Mouse (Mus musculus): ENCODE results near the gene Drc3.
A peak's percentile ranks its signal among the peaks of the same experiment; 100 is the strongest.

The Drc3 gene

DNA sequence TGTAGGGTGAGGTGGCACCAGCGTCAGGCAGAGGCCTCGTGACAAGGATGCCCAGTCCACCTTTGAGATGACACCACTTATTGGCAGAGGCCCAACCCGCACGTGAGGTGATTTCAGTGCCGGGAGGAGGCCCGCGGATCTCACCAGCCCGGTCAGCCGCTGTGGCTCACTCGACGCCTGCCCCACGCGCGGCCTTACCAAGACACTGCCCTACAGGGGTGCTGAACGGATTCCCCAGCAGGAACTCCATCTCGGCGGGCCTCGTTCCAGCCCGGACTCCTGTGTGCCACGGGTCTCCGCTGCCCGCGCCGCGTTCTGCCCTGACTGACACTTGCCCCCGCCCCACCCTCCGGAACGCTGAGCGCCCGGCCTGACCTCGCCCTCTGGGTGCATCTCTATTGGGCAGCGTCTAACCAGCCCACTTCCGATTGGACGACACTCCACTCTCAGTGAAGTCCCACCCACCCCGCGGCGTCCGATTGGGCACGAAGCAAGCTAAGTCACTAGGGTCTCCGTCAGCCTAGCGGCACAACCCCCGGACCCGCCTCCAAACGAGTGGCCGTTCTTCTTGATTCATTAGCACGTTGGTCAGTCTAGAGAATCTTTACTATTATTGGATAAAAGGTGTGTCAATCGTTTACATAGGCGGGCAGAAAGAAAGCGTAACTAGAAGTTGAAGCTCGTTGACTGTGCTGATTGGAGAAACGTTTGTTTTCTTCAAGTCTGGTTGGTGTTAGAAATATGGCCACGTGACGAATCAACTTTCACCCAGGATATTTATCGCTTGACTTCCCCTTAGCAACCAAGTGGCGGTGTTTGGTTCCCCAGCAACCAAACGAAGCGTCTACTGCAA, at the start of gene Drc3, which contains the start of gene Tom1l2:
Gene Drc3, plus strand, starts transcription at position 771 of the 853 bp plus-strand sequence.
Gene Tom1l2, minus strand, starts transcription at position 347 of the 853 bp plus-strand sequence.
- peak; percentile 100 for DNase-seq (ENCODE audit: low spot score)

DNA sequence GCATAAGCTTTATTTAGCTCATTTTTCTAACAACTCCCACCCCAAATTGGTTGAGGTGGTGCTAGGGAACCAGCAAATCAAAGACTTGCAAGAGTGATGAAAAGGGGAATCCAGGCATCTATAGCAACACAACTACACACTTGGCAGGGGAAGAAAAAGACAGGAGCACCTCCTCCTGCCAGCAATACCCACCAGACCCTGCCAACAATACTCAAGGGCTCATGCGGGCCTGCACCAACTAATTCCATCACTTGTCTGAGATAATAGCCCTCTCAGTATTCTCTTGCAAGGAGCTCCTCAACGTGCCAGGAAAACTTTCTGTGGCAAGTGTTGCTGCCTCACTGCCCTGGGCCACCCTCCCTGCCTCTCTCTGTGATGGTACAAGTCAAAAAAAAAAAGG, 49.6 kb upstream of the Drc3 start:
- DNase-seq (ENCODE audit: low spot score): no peak

DNA sequence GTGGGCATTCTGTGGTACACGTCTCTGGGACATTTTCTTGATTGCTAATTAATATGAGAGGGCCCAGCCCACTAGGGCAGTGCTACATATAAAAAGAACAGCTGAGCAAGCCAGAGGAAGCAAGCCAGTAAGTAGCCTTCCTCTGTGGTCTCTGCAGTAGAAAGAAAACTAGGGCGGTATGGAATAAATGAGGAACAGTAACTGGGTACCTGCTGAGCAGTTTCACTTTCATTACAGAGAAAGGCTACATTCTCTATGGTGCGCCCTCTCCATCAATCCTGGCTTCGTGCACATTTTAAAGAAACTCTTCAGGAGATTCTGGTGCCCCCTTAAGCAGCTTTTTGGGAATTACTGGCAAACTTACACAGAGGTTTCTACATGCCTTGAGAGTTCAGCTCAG, 47.5 kb upstream of the Drc3 start:
- no peak for DNase-seq (ENCODE audit: low spot score)

DNA sequence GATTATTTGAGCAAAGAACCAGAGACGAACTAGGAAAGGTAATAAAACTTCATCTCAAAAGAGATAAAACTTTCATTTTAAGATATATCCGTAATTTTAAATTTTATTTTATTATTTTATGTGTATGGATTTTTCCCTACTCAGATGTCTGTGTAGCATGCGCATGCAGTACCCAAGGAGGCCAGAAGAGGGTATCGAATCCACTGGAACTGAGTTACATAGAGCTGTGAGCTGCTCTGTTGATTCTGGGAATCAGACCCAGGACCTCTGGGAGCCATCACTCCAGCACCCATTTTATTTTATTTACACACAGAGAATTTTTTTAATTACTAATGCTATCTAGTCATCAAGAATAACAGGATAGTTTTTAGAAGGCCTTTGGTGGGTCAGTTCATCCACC, 46.3 kb upstream of the Drc3 start:
- no peak for DNase-seq (ENCODE audit: low spot score)

DNA sequence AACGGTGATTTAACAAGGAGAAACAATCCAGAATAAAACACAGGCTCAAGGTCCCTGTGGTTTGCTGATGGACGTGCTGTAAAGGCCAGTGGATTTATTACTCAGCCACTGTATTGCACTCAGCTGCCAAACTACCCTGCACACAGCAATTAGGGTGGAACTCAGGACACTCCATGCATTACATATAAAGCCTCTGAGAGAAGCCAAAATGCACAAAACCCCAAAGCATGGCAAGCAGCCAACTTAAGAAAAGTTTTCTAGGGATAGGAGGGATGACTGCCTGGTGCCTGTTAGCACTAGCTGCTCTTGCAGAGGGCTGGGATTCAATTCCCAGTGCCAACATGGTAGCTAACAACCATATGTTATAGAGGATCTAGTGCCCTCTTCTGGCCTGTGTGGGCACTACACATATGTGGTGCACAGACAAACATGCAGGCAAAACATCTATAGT, 45.7 kb upstream of the Drc3 start:
- no peak for DNase-seq (ENCODE audit: low spot score)

DNA sequence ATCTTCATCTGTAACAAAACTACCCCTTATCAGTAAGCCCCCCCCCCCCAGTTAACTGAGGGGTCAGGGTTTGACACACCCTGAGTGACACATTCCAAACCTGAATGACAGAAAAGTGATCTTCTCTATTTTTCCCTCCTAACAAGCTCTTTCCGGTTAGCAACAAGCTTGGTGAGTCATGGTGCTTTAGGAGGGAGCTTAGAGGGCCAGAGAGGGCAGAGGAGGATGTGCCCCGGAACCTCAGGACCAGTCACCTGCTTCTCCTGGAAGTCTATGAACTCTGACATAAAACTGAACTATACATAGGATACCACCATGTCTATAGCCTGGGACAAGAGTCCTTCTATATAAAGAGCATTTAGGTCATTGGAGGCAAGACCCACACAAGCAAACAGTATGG, 45.1 kb upstream of the Drc3 start:
- DNase-seq (ENCODE audit: low spot score): no peak

DNA sequence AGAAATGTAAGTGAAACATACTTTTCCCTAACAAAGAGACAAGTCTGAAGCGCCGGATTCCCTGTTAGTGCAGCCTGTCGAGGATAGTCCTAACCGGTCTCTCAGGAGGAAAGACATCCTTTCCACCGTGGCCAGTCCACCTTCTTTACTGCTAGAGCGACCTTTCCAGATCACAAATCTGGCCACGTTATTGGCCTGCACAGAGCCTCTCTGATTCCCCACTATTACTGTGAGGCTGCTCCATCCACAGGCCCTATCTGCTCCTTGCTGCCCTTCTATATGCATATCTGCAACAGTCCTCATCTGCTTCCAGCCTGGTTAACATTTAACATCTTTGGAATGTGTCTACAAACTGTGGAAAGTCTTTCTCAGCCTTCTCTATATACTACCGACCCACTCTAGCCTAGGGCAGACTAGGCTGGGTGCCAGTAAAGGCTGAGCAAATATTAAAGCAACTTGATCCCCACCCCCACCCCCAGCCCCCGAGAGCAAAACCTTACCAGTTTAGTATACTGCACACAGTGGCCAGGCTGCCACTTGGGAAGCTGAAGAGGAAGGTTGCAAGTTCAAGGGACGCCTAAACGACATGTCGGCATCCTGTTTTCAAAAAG, 44.5 kb upstream of the Drc3 start:
- no peak for DNase-seq (ENCODE audit: low spot score)

DNA sequence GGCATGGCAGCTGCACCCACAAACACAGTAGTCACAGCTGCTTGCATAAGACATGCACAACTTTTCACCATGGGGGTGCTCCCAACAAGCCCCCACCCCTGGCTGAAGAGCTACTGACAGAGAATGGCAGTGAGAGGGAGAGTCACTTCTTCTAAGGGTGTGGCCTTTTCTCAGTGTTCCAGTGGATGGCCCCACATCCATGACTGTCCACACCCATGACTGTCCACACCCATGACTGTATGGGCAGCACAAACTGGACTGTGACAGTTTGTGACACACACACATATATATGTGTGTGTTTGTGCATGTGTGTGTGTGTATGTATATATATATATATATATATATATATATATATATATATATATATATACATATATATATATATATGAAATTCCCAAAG, 43.3 kb upstream of the Drc3 start:
- DNase-seq (ENCODE audit: low spot score): no peak

DNA sequence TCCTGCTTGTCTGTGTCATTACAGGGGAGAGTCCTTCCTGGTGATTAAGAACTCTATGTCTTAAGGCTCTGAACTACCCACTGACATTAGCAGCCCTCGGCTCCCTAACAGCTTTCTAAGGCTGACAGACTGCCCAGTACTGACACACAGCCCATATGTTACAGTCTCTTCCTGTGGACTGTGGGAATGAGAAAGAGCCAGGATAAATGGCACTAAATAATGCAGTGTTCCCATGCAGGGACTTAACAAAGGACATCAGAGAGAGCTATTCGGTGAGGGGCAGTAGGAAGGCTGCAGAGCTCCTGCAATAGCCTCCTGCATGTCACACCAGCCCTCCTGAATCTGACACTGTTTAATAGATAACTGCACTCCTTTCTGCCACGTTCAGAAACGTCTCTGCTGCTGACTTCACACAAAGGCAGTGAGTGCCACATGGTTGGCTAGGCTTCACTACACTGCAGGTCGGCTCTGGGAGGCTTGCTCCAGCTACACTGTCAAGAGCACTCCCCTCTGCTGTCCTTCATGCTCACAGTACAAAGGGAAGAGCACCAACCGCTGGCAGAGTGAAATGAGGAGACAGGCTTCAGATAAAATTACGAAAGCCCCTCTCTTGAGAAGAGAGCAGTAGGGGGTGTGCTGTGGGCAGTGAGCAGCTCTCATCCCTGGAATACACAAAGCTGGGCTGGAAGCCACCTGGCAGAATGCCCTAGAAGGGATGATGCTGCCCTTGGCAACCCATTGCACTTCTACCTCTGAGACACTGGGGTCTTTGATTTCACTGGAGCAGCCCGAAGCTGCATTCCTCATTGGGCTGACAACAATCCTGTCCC, 41.9 kb upstream of the Drc3 start:
- peak; percentile 88 for DNase-seq (ENCODE audit: low spot score)

DNA sequence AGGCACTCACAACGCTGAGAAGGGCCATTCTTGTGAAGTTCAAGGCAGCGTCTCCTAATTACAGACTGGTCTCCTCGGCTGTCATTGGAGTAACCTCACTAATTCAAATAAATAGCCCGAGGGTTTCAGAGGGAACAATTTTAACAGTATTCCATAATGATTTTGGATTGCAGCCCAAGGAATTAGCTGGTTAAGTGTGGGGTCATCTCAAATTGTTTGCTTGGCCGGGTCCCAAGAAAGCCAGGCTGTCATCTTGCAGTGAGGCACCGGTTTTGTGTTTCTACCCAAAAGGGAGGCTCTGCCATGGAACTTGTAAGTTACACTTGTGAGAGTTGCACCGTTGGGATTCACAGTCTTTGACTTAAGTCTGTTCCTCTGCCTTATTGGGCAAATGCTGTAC, 36.9 kb upstream of the Drc3 start:
- no peak for DNase-seq (ENCODE audit: low spot score)

DNA sequence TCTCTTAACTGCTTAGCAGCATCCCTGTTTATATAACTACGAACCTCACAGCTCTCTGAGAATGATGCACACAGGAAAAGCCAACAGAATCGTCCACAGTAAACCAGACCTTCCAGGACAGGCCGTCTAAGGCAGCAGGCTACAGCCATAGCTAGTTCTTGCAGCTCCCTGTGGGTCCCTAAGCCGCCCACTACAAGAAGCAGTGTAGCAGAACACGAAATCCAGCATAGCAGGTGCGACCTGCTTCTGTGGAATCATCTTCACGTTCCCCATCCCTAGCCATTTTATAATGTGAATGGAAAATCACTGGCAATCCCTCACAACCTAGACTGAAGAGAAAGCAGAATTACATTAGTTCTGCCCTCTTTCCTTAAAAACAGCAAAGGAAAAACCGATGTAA, 36.2 kb upstream of the Drc3 start:
- no peak for DNase-seq (ENCODE audit: low spot score)

DNA sequence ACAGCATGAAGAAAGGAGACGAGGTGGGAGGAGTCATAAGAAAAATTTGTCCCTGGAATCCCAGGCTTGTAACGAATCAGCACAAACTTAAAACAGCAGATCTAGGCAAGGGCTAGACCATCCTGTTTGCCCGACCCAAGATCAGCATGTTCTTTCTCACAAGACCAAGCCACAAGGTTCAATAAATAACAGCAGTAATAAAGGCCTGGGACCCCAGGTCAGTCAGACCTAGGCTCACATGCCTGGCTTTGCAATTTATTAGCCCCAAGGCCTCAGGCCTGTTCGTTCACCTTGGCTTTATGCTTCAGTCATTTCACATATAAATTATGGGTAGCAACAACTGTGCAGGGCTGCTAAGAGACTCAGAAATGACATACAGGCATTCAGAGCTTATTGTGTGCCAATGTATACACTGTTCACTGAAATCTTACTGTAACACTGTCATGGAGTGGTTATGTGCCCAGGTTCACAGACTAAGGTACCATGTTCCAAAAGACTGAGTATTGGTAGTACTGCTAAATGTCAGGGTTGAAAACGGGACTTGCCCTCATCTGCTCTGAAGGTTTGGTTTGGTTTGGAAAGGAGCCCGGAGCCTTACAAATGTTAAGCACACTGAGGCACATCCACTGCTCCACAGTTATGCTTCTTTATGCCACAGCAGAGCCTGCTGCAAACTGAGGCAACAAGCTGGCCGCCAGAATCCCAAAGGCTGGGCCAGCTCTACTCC, 35.6 kb upstream of the Drc3 start:
- no peak for DNase-seq (ENCODE audit: low spot score)

DNA sequence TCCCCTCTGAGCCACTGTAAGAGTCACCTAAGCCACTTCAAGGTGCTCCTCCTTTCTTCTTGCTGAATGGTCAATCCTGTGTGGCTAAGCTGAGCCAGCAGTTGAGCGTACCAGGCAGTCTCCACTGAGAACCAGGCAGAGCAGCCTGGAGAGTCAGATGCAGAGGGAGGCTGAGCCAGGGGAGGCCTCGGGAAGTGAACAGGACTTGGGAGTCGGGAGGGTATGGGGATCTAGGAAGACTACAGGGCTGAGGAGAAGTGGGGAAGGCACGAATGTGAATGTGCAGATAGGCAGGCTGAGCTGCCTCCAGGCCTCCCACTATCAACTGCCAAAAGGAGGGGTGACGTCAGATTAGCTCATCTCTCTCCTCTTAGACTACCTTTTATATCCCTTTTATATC, 34.4 kb upstream of the Drc3 start:
- no peak for DNase-seq (ENCODE audit: low spot score)

DNA sequence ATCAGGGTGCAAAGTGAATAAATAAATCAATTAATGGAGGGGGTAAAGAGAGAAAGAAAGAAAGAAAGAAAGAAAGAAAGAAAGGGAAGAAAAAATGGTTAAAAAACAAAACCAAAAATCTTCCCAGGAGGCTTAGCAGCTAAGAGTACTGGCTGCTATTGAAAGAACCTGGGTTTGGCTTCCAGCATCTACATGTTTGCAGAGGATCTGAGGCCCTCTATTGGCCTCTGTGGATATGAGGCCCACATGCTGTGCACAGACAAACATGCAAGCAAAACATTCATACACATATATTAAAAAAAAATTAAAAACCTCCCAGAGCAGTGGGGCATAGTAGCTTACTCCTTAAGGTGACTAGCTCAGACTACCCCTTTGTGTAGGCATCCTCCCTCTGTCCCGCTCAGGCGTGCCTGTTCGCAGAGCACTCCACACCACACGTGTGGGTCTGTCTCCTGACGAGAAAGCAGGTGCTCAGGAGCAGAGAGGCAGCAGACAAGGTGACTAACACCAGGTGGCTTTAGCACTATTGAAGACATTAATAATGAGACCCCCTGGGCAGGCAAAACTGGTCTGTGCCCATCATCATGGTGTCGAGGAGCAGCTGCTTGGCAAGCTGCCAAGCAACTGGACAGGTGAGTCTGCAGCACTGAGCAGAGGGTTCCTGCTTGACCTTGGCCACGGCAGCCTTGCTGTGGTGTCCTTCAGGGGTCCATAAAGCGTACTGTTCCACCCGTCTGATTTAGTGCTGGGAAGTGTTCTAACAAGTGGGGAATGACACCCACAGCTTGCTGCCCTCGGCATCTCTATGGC, 33.7 kb upstream of the Drc3 start:
- DNase-seq (ENCODE audit: low spot score): no peak

DNA sequence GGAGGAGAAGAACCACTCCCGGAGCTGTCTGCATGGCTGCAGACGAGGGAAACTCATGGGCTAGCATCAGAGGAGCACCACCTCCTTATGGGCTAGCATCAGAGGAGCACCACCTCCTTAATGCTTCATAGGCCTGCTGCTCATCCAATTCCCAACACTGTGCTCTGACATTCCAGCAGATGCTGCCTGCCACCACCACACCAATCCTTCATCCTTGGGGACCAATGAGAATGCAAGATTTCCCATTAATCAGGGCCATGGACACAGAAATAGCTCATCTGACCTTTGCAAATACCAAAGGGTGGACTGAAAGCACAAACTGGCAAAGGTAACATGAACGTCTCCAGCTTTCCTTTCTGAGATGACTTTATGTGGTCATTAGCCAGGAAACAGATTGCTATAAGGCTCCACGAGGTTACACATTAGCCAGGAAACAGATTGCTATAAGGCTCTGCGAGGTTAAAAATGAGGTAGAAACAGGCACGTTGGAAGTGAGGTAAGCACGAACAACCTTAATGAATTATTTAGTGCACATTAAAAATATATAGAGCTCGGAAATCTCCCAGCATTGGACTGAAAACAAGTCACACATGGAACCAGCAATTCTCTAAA, 32.6 kb upstream of the Drc3 start:
- no peak for DNase-seq (ENCODE audit: low spot score)

DNA sequence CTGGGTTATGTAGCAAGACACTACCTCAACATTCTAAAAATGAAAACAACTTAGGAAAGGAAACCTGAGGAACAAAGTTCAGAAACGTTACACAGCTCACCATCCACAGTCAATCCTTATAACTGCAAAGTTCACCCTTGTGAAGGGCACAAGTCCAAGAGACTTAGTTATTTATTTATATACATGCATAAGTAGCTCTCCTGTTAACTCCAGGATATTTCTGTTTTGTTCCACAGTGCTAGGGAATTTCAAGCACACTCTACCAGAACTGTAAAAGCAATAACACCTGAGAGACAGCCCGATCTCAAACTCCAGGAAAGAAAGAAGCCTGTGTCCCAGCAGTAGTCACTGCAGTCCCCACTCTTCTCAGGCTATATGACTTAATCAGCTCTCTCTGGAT, 31.7 kb upstream of the Drc3 start:
- DNase-seq (ENCODE audit: low spot score): no peak

DNA sequence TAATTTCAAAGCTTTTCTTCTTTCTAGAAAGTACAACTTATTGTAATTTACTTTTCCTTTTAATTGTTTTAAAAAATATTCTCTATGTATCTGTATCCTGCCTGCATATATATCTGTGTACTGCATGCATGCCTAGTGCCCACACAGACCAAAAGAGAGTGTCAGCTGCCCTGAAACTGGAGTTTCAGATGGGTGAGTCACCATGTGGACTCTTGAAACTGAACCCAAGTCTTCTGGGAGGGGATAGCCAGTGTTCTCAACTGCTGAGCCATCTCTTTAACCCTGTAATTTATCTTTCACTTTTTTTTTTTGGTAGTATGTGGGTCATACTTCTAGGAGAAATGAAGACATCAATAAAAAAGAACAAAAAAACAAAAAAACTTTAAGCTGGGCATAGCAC, 29.4 kb upstream of the Drc3 start:
- DNase-seq (ENCODE audit: low spot score): no peak

DNA sequence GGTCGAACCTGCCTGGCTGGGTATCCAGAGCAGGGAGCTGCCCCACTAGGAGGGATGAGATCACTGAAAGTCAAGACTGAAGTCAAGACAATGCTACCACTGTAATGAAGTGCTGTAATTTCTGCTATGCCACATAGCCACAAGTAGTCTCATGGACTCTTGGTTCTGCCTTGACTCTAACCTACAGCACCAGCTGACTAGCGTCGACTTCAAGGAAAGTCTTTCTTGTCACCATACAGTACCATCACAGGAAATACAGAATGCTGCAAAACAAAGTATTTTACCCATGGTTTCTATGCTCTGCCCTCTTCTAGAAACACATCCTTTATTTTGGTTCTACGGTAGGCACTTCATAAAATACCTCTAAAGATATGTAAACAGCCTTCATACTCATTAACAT, 22.6 kb upstream of the Drc3 start:
- no peak for DNase-seq (ENCODE audit: low spot score)

DNA sequence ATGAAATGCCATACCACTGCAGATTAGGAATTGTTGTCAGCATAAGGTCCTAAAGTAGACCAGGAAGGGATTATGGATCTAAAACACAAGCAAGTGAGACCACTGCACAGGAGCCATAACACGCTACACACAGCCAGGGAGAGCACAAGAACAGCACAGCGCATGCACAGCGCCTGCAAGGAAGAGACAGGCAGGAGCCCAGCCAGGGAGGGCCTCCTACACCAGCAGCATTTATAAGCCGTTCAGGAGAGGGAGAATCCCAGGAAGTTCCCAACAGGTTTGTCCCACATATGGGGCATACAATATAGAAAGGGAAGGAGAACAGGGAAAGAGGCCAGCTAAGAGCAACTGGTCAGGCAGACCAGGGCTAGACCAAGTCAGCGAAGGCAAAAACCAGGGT, 19.7 kb upstream of the Drc3 start:
- no peak for DNase-seq (ENCODE audit: low spot score)

DNA sequence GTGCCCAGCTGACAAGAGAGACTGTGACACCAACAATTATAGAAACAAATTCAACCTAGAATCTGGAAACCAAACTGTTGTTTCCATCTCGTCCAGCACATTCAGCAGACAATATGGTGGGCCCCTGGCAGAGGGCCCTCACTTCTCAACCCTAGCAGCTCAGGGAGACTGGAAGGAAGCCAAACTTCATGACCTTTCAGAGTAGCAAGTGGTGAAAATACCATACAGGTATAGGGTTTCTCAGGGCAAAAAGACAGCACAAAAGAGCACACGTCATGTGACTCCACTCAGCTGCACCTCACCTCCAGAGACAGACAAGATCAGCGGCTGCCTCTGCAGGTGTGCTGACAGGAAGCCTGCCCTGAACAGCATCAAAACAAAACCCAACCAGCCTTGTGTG, 19.0 kb upstream of the Drc3 start:
- DNase-seq (ENCODE audit: low spot score): no peak

DNA sequence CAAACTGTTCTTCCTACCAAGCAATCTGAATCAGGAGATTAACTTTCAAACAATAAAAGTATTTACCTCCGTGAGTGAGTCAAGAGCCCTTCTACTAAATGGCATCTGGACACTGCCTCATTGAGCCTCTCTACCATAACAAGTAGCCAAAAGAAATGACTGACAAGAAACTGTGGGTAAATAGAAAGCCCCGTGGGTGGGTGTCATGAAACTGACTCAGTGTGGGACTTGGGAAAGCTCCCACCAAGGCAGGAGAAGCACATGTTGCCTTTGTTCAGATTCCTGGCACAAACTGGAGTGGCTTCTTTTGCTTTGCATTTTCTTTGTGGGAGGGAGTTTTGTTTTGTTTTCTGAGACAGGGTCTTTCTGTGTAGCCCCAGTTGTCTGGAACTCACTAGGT, 17.4 kb upstream of the Drc3 start:
- no peak for DNase-seq (ENCODE audit: low spot score)

Measured in left cerebral cortex, adult 11 months (tissue).